Mouse (Mus musculus): ENCODE results near the gene Ect2l.
"Not testable (repeated sequence)": the region's sequence is repeated elsewhere in the genome, so short reads cannot be mapped to it uniquely, and the experiment has no call there.

Gene Ect2l

DNA sequence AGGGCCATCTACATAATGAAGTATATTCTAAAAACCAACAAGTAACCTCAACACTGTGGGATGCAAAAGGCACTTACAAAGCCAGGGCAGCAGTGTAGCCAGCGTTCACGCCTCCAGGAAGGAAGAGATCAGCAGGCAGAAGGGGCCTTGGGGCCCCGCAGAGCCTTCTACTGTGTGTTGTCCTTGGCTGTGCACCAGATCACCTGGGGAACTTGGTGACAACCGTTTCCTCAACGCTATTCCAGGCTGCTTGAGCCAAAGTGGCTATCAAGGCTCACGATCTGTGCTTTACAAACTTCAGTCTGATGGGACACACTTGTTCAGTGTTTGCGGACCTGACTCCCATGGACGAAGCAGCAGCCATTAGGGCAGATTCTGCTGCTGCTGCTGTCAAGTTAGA, 19.0 kb downstream of the Ect2l start:
- DNase-seq (ENCODE audit: low spot score) = peak; percentile 59

DNA sequence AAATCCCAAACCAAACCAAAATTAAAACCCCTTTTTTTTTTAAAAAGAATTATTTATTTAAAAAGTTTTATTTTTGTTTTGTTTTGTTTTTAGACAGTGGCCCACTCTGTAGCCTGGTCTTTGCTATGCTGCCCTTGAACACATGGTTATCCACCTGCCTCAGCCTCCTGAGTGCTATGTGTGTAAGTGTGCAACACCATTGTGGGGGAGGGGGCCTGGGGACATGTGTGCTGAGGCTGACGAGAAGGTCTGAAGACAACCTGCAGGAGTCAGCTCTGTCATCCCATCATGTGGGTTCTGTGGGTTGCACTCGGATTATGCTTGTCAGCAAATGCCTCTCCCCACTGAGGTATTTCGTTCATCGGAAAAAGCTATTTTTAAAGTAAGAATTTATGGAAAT, 21.2 kb downstream of the Ect2l start:
- no peak for DNase-seq (ENCODE audit: low spot score)

- DNase-seq (ENCODE audit: low spot score) = no peak
These were observed 22.1 kb downstream of the Ect2l start for GRCm38 (mm10) chr10:18188564-18188963.

GRCm38 (mm10) chr10:18182246-18182645, 28.4 kb downstream of the Ect2l start:
- DNase-seq (ENCODE audit: low spot score) = no peak

DNA sequence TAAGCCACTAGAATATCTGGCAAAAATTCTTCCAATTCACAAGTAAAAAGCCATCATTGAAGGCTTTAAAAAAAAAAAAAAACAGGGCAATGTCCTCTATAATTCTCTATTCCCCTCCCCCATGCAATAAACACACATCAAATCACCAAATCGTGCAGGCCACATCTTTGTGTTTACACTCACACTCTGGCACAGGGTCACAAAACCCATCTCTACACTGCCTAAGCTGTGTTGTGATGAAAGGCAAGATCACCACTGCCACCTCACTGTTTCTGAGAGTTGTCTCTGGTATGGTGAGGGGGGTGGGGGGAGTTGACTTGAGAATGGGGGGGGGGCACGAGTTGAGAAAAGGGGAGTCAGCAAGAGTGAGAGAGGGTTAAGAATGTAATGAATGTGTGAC, 33.4 kb downstream of the Ect2l start:
- no peak for DNase-seq (ENCODE audit: low spot score)

GRCm38 (mm10) chr10:18176722-18177121, 34.0 kb downstream of the Ect2l start:
- no peak for DNase-seq (ENCODE audit: low spot score)

DNA sequence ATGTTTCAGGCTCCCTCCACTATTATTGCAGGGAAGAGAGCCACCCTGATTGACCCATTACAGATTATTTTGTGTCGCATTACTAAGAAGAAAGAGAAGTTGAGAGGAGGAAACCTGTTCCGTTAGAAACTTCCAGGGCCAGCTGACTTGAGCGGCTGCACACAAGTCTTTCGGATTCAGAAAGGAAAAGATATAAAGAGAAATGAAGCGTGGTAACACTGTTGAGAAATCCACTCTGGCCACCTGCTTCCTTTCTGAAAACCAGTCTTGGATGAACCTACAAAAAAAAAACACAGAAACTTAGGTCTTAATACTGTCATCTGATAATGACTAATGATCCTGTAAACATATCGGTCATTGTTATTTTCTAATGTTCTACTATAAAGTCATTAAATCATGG, 35.6 kb downstream of the Ect2l start:
- no peak for DNase-seq (ENCODE audit: low spot score)

DNA sequence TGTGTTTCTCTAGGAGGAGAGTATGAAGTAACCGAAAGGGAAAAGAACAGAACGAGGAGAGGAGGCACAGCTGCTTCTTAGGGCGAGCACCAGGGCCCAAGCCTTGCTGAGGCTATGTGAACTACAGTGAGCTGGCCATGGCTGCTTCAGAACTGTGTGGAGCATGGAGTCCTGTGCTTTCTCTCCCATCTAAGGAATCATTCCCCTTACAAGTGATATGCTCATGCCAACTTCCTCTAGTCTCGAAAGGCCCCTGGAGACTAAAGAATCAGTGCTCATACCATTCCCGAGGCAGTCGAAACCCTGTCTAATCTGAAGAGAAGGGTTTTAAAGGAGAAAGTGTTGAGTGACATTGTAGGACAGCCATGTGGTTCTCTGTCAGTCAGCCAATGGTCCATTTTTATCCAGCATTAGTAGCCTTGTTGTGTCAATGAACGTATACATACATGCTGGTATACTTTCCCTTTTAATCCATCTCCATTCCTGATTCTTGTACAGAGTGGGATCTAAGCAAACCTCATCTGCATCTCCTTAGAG, 48.2 kb downstream of the Ect2l start:
- DNase-seq (ENCODE audit: low spot score) = no peak

DNA sequence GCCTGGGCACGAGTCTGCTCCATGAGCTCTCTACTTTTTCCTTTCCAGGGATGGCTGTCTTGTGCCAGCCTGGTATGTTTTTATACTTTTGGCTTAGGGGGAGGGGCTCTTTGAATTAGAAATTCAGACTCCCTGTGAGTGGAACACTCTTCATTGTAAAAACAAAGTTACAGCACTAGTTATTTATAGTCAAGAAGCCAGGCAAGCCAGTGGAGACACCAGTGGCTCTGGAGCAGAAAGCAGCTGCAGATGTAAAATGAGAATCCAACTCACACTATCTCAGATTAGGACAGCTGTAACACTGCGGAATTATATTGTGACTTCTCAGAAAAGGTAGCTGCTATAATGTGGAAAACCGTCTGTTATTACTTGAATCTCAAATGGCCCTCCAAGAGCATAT, 63.5 kb downstream of the Ect2l start:
- no peak for DNase-seq (ENCODE audit: low spot score)

DNA sequence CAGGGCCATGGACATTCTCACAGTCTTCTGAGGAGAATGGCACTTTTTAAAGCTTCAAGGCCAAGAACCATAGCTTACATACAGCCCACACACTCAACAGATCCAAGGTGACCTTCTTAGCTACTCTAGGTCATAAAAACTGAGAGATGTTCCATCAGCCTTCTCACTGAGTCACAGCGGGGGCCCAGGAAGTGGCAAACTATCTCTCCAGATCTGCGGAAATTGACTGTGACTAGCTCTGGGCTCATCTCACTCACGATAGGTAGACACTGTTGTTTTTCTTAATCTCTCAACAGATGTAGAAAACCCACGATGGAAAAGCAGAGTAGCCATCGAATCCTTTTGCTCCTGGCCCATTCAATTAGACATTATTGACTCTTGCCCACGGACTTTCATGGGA, 68.5 kb downstream of the Ect2l start:
- no peak for DNase-seq (ENCODE audit: low spot score)

GRCm38 (mm10) chr10:18141389-18141788, 69.3 kb downstream of the Ect2l start:
- no peak for DNase-seq (ENCODE audit: low spot score)

DNA sequence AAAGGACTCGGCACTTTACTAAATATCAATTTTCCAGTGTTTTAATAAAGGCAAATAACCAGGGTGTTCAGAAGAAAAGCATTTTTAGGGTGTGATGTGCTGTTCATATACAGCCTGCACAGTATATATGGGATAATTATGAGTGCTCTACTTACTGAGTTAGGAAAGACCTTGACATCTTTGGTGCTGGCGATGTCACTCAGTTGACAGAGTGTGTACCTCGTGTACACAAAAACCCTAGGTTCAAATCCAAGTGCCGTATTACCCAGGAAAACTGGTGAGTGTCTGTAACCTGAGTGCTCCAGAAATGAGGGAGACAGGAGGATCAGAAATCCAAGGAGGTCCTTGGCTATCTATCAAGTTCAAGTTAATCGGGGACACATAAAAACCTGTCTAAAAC, 71.1 kb downstream of the Ect2l start:
- no peak for DNase-seq (ENCODE audit: low spot score)

- not testable (repeated sequence) for DNase-seq (ENCODE audit: low spot score)
These were observed 71.7 kb downstream of the Ect2l start for GRCm38 (mm10) chr10:18138853-18139503.

DNA sequence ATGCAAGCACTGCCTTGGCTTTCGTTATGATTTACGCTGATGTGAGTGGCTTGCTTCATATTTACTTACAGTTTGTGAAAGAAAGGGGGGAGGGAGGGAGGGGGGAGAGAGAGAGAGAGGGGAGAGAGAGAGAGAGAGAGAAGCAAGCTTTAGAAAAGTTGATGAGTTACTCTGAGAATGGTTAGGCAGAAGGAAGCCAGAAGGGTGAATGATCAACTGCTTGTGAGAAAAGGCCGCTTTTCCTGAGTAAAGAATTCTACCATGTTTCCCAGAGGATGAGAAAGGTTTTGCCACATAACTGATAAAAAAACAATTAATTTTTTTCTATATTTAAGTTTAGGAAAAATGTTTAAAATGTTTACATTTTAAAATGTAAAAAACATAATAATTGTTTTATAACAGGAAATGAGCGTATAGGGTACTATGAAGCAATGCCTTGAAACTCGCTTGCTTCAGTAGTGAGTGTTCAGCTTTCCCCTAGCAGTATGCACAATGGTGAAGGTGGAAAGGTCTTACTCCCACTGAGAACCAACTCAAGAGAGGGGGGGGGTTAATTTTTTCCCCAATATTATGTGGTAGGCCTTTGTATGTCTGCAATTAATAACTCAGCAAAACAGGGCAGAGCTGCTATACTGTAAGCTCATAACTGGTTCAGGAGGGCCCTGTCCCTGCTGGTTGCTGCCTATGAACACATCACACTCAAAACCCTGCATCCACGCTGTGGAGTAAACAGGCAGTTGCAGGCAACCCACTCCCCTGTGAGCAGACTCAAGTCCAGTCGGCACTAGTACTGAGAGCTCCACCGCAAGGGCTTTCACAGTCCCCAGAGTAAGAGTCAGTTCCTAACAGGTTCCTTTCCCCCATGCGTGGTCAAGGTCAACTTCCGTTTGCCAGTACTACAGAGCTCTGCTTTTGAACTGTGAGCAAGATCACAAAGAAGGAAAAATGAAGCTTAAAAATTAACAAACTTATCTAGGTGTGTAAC, 78.7 kb downstream of the Ect2l start:
- DNase-seq (ENCODE audit: low spot score) = no peak

GRCm38 (mm10) chr10:18130276-18130675, 80.4 kb downstream of the Ect2l start:
- no peak for DNase-seq (ENCODE audit: low spot score)

DNA sequence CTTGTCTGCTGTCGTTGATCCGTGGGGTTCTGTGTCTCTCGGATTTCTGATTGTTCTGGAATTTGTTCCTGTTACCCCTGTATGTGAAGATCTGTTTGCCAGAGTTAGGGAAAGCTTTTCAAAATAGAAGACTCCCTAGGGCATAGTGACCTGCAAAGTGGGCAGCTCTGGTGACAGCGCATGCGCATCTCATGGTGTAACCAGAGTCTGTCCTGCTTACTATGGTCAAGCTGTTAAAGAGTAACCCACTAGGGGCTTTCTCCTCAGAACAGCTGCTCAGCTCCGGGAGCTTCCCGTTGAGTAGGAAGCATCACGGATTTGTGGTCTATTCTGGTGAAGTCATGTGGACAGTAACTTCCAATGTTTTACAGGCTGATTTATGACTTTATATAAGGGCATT, 92.4 kb downstream of the Ect2l start:
- no peak for DNase-seq (ENCODE audit: low spot score)

GRCm38 (mm10) chr10:18113473-18114093, 97.1 kb downstream of the Ect2l start:
- DNase-seq (ENCODE audit: low spot score) = no peak

DNA sequence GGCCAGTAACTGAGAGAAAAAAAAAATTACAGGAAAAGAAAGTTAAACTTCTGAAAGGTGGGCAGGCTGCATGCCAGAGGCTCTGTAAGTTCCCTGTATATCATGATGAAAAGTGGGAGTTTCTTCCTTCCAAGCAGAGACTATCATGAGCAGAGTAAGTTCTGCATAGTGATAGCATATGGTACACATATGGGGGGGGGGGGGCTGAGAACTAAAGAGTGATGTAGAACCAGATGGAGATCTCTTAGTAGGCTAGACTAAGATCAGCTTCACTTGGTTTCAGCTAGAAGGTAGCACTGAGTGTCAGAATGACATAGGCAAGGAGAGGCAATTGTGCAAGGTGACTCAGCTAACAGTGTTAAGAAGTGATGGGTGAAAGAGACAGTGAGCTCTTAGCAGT, 99.8 kb downstream of the Ect2l start:
- no peak for DNase-seq (ENCODE audit: low spot score)

GRCm38 (mm10) chr10:18107471-18107870, 103.2 kb downstream of the Ect2l start:
- DNase-seq (ENCODE audit: low spot score) = no peak

DNA sequence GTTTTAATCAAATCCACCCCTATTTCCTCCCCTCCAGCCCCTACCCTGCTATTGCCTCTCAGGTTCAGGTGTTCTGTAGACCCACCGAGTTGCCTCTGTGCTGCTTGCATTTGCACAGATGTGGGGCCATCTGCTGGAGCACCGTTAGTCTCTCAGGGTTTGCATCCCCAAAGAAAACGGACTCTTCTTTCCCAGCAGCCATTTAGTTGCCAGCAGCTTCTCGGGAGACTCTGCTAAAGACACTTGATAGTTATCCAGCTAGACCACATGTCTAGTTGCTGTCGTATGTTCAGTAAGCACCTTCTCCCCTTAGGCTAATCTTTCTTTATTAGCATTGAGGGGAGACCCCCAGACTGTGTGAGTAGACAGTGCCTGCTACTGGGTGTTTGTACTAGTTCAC, 108.5 kb downstream of the Ect2l start:
- no peak for DNase-seq (ENCODE audit: low spot score)

DNA sequence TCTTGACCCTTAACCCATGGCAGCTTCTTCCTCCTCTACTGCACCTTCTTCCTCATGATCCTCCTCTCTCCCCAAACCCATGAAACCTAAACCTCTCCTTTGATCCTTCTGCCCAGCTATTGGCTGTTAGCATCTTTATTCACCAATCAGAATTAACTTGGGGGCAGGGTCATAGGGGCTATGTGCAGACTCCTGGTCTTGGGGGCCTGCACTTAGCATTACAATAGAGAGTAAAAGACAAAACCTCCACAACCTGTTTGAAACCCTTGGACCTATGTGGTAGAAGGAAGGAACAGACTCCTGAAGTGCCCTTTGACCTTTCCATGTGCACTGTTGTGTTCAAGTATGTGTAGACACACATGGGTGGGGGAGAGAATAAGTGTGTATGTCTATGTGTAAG, 120.0 kb downstream of the Ect2l start:
- no peak for DNase-seq (ENCODE audit: low spot score)

DNA sequence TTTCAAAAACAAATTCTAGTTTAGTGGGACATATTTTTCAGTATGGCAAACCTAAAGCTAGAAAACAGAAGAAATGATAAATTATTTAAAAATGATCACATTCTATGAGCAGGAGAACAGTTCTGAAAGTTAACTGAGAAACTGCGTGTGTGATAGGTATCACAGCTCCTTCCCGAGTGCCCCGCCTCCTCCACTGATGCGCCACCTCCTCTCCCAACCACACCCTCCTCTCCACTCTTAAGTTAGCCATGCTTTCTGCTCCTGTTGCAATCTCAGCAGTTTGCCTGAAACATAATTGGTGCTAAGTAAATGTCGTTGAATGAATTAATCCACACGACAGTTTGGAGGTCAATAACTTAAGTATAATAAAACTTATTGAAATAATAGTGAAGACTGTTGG, 127.9 kb downstream of the Ect2l start:
- no peak for DNase-seq (ENCODE audit: low spot score)

GRCm38 (mm10) chr10:18081536-18081935, 129.2 kb downstream of the Ect2l start:
- no peak for DNase-seq (ENCODE audit: low spot score)

Measured in urinary bladder, postnatal 14 days (tissue).